Mouse (Mus musculus) adrenal gland, postnatal 10 days (tissue): ENCODE results near the gene Pelp1. TPM values are rescaled to one million over a fixed set of nuclear protein-coding genes. Genes with fewer than 3 reads are reported as not detected.

ENCODE experiments used
- microRNA-seq: library from miRNA; unstranded; fragments of <30 nt; microRNA quantifications from one replicate; pipeline ENCODE4 v1.2.0, GENCODE M21; 2021
- total RNA-seq, 2 experiments: library from RNA; stranded (reverse); gene quantifications; 2 replicates each; pipeline ENCODE4 v1.2.3; 2021

Gene Pelp1
- total RNA-seq, 2 experiments from 2014 or later = 23.2 to 24.6 TPM

Small RNAs within 50 kb of the gene (microRNA-seq; reads per million reads assigned to microRNA genes)
- gene Mir7115 = 1.4 reads per million

Other genes with a start within 250 kb of the Pelp1 start
- gene Slc16a11, start 197.3 kb downstream of the Pelp1 start, total RNA-seq = 1 to 10 TPM; 1.3 to 2.5 TPM
- gene Slc16a13, start 189.0 kb downstream of the Pelp1 start, total RNA-seq = 1 to 10 TPM; 3.8 to 6.2 TPM
- 10 to 100 TPM; 27.1 to 31.1 TPM for gene Bcl6b, start 180.2 kb downstream of the Pelp1 start, total RNA-seq
- gene 0610010K14Rik, start 172.1 kb downstream of the Pelp1 start, total RNA-seq = 10 to 100 TPM; 58.6 to 62.3 TPM
- gene Gm21988, start 170.2 kb downstream of the Pelp1 start, total RNA-seq = 1 to 10 TPM; 4.0 to 4.9 TPM
- gene Rnasek, start 170.2 kb downstream of the Pelp1 start, total RNA-seq = 100 to 1,000 TPM; 139 to 162 TPM
- 1 to 10 TPM; 2.4 to 2.7 TPM for gene Alox12, start 154.7 kb downstream of the Pelp1 start, total RNA-seq
- not detected for gene Alox12e, start 87.4 kb downstream of the Pelp1 start, total RNA-seq
- 1 to 10 TPM; 2.0 to 2.5 TPM for gene Alox15, start 58.0 kb downstream of the Pelp1 start, total RNA-seq
- gene Arrb2, start 22.6 kb upstream of the Pelp1 start, total RNA-seq = 10 to 100 TPM; 21.7 to 26.0 TPM
- gene Med11, start 41.9 kb upstream of the Pelp1 start, total RNA-seq = 10 to 100 TPM; 16.1 to 18.5 TPM
- 1 to 10 TPM in 1 of 2 experiments, under 1 TPM in 1; 0.93 to 1.8 TPM for gene Zmynd15, start 49.4 kb upstream of the Pelp1 start, total RNA-seq
- 1 to 10 TPM; 4.2 to 5.8 TPM for gene Cxcl16, start 50.0 kb upstream of the Pelp1 start, total RNA-seq
- gene Tm4sf5, start 95.2 kb upstream of the Pelp1 start, total RNA-seq = under 1 TPM; 0.55 to 0.84 TPM
- gene Vmo1, start 104.6 kb upstream of the Pelp1 start, total RNA-seq = under 1 TPM; 0.42 to 0.48 TPM
- 1 to 10 TPM; 4.9 to 9.8 TPM for gene Gltpd2, start 109.2 kb upstream of the Pelp1 start, total RNA-seq
- gene Psmb6, start 115.3 kb upstream of the Pelp1 start, total RNA-seq = 100 to 1,000 TPM; 276 to 295 TPM
- gene Gm40193, start 122.9 kb upstream of the Pelp1 start, total RNA-seq = not detected
- 10 to 100 TPM in 1 of 2 experiments, 1 to 10 TPM in 1; 9.7 to 13.6 TPM for gene Pld2, start 130.0 kb upstream of the Pelp1 start, total RNA-seq
- 10 to 100 TPM; 49.0 to 55.8 TPM for gene Mink1, start 152.8 kb upstream of the Pelp1 start, total RNA-seq
- not detected for gene 4930544D05Rik, start 205.8 kb upstream of the Pelp1 start, total RNA-seq
- 1 to 10 TPM in 1 of 2 experiments, not detected in 1; 1.6 TPM for gene Chrne, start 209.2 kb upstream of the Pelp1 start, total RNA-seq
- under 1 TPM; 0.30 TPM for gene Gp1ba, start 229.1 kb upstream of the Pelp1 start, total RNA-seq
- gene Rnf167, start 237.2 kb upstream of the Pelp1 start, total RNA-seq = 10 to 100 TPM; 73.9 to 86.6 TPM
- gene Slc25a11, start 237.4 kb upstream of the Pelp1 start, total RNA-seq = 100 to 1,000 TPM; 180 to 220 TPM
- gene Pfn1, start 244.6 kb upstream of the Pelp1 start, total RNA-seq = 100 to 1,000 TPM; 677 to 708 TPM
- gene Eno3, start 247.2 kb upstream of the Pelp1 start, total RNA-seq = 100 to 1,000 TPM in 1 of 2 experiments, 10 to 100 TPM in 1; 89.5 to 224 TPM